Mouse (Mus musculus) mouse trophoblast stem cell (cell line): Measurements from ENCODE around the gene Stab2.

Experiments
- in situ Hi-C, 2 experiments: fragments of 300-500 bp; cut with MseI, MboI; formaldehyde crosslinking; loops; 2 replicates in 1 of 2; 3 replicates in 1 of 2; pipeline ENCODE4 v1.15.1; 2025

The Stab2 gene

DNA sequence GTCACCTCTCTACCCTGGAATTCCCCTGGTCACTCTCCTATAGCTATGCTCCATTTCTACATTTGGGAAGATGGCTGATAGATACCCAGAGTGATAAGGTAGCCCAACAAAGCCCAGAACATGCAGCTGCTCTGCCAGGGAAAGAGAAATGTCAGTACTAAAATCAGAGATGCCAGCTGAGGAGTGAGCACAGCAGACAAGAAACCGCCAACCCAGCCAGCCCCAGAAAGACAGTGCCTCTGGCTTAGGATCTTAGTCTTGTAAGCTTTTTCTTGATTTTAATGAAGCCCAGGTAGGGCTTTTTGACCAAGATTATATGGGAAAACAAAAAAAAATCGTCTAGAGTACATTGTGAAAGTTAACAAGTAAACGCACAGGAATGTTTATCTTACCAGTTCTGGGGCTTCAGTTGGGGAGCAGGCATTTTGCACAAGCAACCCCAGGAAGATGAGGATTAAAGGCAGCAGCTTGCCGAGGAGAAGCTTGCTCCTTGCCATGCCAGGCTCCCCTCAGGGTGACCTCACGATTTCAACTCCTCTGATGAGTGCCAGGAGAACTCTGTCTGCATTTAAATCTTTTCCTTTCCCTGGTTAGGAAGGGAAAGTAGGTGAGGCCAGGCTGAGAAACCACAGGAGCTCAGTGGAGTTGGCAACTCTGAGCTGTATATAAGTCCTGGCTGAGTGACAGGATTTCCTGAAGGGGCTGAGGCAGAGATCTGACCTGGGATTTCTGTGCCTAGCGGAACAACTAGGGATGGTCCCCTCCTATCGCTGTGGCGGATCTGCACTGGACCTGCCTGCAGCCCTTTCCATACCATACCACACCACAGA, at the start of gene Stab2:
Gene Stab2 (minus strand): TSS at position 641 of the 830 bp plus-strand sequence.
- in situ Hi-C loops = no loop called here

DNA sequence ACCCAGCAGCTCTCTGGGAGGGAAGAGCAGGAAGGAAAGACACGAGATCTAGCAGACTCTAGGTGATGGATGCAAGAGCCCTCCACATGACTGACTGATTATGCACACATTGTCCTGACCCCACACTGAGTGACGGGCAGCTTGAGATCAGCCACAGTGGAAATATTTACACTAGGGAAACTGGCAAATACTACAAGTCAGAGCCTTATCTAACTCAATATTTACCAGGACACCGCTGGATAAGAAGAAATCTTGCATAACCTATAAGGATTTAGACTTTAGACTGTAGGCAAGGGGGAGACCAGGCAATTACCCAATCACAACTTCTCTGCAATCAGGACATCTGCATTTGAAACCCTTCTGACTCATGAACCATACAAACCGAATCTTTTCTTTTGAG, 43.9 kb upstream of the Stab2 start:
- in situ Hi-C loops = no loop called here

DNA sequence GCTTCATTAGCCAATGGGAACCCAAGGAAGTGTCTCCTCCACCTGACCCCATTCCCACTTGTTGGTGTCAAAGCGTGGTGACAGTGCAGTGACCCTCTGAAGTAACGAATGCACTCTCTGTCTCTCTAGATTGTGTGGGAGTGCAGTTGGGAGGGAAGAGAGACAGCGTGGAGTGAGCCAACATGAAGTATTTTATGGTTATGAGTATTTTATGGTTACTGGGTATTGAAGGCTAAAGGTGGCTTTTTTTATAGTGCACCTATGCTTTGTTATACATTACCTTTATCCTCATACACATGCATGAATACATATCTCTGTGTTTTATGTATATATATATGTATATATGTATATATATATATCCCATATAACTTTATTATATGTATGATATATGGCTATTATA, 41.4 kb upstream of the Stab2 start:
- in situ Hi-C loops = no loop called here

DNA sequence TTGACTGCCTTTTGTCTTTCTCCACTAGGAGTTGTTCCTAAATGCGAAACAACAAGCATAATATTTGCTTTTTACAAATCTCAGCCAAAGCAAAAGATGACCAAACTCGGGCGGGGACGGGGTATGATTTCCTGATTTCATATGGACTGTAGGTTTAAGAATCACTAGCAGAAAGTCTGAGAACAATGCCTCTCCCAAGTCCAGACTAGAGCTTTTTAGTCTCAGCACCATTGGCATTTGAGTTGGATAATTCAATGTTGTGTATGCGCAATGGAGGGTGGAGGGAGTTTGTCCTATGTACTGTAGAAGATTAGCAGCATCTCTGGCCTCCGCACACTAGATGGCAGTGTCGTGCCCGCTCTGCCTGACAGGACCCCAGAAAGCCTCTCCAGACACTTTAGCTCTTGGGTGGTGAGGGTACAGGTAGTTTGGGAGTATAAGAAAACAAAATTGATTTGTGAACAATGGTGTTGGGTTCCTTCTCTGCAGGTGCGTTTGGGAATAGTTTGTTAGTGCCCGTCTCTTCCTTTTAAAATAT, 39.2 kb upstream of the Stab2 start:
- in situ Hi-C loops = no loop called here

DNA sequence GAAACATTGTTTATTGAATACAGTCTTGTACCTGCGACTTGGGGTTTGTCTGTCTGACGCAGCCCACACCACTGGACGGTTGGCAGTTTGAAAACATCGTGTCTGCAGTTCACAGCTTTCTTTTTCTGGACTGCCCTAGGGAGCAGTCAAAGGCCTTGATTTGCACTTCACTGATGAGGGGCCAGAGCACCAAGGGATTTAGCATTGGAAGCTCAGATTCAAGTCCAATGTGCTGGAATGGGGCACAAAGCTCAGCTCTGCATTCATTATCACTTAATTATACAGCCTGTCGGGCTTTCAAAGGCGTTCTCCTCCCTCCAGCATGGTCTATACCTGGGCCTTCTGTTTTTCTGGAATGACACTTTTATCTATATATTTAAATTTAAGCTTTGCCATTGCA, 38.6 kb upstream of the Stab2 start:
- in situ Hi-C loops = no loop called here

DNA sequence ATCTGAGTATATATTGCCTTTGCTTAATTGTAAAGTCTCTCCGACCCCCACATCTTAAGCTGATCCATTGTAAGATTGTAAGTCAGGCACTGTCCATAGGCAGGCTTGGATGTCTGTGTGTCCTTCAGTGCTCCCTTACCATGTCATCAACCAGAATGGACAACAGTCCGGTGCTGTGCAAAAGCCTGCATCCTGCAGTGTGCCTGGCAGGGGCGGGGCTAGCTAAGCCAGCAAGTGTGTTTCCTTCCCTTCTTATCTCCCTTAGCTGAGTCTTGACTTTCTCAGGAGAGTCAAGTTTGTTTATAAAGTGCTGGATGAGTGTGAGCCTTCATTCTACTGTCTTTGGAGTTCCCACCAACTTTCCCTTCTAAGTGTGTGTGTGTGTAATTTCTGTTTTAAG, 37.4 kb upstream of the Stab2 start:
- in situ Hi-C loops = no loop called here

DNA sequence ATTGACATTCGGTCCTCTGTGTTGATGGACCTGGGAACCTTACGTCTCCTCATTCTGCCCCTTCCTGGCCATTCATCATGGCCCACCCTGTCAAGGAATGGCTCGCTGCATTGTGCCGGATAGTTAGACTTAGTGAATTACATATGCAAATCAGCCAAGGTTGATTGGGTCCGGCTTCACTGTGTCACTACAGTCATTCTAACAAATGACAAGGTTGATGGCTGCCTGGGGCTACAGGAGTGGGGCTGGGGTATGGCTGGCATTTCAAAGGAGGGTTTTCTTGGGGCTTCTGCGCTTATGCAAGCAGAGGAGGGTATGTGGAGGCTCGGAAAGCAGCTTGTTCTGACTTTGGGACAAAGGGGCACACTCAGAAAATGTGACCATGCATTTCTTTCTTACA, 33.4 kb upstream of the Stab2 start:
- in situ Hi-C loops = no loop called here

DNA sequence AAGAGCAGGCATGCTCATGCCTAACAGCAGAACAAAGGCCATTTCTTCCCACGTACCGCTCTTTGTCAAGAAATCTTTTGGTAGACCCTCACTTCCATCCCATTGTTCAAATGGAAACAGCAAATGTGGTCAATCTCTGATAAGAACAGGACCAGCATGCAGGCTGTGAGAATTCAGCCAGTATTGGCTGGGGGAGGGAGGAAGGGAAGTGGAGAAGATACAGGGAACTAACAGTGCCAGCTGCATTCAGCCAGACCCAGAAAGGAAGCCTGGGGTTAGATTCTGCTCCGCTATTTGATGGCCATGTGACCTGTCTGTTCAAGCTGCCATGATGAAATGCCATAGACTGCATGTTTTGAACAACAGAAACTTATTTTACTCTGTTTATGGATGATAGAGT, 32.0 kb upstream of the Stab2 start:
- in situ Hi-C loops = no loop called here

DNA sequence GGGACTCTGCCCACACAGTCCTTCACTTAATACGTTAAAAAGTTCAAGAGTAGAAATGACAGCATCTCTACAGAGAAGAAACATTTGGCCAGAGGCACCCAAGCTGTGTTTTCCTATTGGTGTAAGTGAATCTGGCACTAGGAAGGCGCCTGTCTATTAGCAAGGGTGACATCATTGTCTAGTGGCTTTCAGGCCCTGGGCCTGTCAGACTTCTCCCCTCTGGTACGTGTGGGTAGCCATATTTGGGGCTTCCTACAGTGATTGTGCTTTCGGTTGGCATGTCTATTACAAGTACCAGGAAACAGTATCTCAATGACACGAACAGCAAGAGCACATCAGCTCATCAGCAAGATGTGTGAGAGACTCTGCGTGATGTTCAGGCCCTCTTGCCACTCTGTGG, 31.5 kb upstream of the Stab2 start:
- in situ Hi-C loops = no loop called here

DNA sequence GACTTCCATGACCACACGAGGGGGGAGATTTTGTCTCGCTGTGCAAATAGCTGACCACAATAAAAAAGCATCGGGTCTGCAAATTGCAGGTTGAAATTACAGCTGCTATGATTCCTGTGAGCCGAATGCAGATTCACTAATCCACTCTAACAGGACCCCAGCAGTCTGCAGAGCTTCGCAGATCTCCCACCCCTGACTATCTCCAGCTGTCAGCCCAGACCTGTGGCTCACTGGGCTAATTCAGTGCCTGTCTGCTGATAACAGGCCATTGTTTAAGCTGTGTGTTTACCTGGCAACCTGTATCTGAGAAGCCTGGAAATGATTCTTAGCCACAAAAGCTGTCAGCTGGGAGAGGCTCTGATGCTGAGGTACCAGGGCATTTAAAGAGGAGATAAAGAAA, 29.2 kb upstream of the Stab2 start:
- in situ Hi-C loops = no loop called here

DNA sequence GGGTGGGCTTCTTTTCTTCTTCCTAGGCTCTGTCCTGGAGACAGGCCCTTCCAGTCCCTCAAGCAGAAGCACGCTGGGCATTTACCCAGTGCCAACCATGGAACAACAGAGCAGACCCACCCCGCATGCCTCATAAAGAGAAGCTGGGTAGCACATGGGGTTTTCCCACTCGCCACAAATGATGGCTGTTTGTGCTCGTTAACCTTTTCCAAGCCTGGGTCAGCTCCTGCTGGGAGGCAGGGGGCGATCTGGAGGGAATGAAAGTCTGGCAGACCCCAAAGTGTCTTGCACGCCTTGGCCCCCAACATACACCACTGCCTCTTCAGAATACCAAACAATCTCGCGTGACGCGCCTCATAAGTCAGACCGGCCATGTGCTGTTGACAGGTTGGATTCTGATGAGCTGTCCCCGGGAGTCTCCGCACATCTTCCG, 28.5 kb upstream of the Stab2 start:
- in situ Hi-C loops = no loop called here

DNA sequence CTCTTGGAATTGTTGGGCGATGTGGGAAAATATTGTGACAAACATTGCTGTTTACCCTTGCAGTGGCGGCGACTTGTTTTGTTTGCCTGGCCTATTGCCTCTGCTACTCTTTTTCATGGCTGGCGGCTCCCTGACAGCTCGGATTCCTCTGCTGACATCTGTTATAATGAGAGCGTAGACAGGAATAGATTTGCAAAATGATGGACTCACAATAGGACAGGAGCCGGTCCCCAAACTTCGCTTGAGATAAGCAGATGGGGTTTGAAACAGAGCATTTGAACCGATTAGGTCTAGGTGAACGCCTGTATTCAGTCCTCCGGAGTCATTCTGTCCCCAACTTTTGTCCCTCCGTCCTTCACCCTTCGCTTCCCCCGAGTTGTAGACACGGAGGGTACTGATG, 28.0 kb upstream of the Stab2 start:
- in situ Hi-C loops = no loop called here

DNA sequence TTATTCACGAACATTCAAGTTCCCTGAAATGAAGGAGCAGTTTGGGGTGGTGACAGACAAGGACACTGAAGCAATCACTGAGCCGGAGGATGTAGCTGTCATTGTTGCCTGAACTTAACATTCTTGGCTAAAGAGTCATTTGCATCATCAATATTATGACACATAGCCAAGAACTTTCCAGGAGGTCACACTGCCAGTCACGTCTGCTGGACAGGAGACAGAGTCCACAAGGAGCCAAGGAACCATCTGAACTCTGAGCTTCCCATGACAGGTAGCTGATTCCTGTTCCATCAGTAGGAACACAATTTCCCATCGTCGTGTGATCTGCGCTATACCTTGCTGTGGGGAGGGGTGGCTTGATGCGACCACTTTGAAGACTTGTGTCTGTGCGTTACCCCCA, 24.9 kb upstream of the Stab2 start:
- in situ Hi-C loops = no loop called here

DNA sequence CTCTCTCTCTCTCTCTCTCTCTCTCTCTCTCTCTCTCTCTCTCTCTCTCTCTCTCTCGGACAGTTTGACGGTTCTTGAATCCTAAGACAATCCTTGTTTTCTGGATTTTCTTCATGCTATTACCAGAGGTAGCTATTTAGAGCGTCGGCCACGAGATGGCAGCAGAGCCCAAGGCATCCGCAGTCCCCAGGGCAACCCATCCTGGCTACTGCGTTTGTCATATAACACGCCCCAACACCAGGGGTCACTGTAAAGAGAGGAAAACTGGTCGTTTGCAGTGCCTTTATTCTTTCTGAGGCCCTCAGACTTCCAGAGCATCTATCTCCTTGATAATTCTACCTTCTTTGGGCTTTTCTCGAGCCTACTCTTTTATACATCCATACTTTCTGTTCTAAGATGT, 17.1 kb upstream of the Stab2 start:
- in situ Hi-C loops = loop anchor here (5.0 to 10.0 kb wide), 2 partner anchors 100 to 477 kb away; no protein-coding TSS in a partner anchor

DNA sequence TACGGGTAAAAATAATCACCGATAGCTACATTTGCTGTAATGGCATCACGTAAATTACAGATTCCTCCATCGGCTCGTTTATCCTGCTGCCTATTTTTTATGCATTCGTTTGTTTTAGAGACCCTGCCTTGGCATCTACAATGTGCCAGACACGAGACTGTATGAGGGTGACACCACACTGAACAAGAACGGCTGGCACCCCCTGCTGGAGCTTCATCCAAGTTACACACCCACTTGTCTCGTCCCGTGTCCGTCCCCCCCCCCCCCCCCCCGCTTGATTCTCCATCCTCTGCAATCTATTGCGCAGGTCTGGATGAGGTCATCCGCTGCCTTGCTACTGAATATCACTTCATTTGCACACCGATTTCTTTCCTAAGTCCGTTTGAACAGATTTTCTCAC, 12.9 kb upstream of the Stab2 start:
- in situ Hi-C loops = loop anchor here in 1 of 2 experiments (10.0 kb wide), 1 partner anchor 104 kb away; no protein-coding TSS in a partner anchor

DNA sequence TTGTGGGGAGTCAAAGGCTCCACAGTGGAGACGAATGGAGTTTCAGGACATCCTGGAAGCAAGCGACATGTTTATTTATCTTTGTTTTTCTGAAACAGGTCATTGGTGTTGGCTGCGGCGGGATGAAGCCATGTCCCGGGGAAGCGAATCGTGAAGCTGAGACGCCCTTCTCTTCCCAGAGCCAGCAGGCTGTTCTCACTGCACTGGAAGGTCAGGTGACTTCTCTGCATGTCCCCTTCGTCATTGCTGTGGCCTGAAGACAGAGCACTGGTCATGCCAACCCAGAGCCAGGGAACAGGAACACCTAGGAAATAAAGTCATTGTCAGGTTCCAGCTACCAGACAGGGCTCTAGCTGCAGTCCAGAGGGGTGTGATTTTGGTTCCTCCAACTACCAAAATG, 11.1 kb upstream of the Stab2 start:
- in situ Hi-C loops = no loop called here

DNA sequence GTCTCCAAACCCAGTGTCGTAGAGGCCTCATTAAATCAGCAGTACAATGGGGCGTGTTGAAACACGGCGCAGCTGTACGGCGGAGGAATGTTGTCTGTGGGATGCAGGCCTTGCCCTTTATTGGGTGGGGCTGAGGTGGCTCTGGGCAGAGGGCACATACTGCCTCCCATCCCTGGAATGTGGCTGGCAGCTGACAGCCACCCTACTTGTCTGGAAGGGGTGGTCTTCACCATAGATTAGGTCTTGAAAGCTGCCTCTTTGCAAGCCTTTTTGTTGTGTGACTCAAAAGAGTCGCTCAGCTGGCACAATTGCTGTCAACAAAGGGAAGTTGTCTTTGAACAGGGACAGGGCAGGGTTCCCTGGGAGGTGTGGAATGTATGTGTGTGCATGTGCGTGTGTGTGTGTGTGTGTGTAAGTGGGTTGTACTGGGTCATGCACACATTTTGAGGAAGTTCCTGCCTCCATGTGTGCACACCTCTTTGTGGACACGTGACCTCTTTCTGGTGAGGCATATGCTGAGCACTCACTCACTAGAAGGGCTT, 8.4 kb upstream of the Stab2 start:
- in situ Hi-C loops = no loop called here

DNA sequence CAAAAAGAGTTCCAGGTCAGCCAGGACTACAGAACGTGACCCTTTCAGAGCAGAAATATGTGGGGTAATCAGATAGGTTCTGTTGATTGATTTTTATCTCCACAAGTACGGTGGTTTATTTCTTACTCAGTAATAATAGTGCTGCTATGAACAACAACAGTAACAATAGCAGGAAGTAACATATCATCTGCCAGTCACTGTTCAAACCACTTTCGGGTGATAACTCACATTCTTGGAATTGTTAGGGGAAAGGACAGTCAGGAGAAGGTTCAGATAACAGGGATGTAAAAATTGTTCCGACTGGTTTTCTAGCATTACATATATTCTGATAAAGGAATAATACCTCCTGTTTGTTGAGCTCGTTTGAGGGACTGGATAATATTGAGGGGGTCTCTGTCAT, 7.6 kb upstream of the Stab2 start:
- in situ Hi-C loops = no loop called here

DNA sequence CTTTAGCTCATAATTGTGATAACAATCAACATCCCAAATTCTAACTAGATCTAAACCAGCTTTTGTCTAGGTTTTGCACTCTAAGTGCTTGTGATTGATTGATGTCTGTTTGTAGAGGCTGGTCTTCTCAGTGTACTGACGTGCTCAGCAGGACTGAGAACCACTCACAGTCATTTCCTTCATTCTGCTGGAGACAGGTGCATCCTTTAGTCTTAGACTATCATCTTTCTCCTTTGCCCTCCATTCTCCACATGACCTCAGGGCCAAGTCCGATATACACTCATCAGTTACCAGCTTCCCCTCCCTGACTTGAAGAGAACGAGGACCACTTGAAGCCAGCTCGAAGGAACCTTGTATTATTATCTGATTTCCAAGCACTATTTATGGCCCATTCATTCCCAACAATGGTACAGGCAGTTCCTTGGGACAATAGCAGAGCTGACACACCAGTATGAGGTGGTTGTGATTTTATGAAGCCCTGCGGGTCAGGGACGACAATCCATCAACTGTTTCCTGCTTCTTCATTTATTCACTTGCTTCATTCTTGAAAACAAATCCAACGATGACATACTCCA, 6.7 kb upstream of the Stab2 start:
- in situ Hi-C loops = no loop called here

DNA sequence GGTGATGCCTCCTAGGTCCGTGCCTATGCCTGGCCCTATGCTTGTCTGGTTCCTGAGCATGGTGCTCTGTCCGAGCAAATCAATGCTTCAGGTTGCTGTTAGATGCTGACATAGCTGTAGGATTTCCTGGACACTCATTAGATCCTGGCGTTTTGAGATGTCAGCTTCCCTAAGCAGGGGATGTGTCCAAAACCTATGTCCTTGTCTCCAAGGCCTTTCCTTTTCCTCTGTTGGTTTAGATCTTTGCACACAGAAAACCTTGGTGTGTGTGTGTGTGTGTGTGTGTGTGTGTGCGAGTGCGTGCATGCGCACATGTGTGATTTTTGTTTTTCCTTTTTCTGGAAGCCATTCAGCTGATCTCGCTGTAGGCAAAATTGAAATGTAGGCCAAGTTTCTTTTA, 4.3 kb upstream of the Stab2 start:
- in situ Hi-C loops = no loop called here

DNA sequence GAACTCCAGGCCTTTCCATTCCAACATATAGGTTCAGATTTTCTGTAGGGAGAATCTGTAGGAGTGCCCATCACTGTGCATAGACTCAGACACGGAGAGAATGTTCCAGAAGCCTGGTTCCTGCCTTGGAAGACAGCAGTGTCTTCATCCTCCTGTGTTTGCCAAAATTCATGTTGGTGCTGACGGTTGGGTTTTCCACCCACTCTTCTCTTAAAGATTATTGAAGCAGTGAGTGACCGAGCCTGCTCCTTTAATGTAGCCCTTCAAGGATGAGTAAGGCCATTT, 332 bp upstream of the Stab2 start:
- in situ Hi-C loops = no loop called here

DNA sequence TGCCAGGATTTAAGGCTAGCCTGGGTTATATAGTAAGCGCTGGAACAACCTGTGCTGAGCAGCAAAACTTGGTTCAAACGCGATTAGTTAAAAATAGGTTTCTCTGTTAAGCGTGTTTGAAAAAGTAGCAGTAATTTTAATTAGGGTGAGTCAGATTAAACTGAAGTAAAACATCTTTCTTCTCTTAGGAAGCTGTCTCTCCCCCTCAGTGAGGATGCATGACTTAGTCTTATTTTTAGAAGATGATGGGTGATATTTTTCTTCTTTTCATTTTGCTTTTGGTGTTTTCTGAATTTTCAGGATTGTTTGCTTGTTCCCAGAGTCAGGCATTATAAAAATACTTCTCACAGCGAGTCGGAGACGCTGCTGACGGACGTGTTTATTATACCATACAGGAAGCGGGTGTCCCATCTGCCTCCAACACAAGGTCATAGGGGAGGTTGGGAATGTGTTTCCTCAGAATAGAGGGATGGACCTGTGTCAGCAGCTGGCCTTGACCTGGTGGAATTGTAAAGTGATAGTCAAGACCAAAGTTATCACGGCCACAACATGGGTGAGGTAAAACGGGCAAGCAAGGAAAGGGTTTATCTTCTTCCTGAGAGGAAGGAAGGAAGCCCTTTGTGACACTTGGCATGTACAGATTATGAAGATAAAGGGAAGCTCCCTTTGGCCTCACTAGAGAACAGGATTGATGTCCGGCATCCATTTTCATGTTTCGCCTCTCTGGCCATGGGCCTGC, 15.4 kb downstream of the Stab2 start:
- in situ Hi-C loops = no loop called here
